Mouse (Mus musculus) CH12.LX (cell line): ENCODE measurements around the gene Usp49. TPM values are rescaled to one million over a fixed set of nuclear protein-coding genes. Genes with fewer than 3 reads are reported as not detected.
A peak's percentile ranks its signal among the peaks of the same experiment; 100 is the strongest.
"Not testable (repeated sequence)": the region's sequence is repeated elsewhere in the genome, so short reads cannot be mapped to it uniquely, and the experiment has no call there.

Source experiments
- DNase-seq: peaks from one replicate; pipeline ENCODE4 v3.0.0-alpha.2; 2013; ENCODE audit errors: extremely low read depth
- H3K27ac ChIP-seq: 2 replicates; pipeline ENCODE4 v1.5.1; 2012; ENCODE audit warnings: low read depth, mild to moderate bottlenecking, control low read depth, moderate library complexity; ENCODE audit not compliant: insufficient read depth
- H3K27me3 ChIP-seq: replicated peaks from 2 replicates; pipeline ENCODE3; 2012; ENCODE audit warnings: inconsistent platforms
- H3K36me3 ChIP-seq, 2 experiments: replicated peaks in 1 of 2; 2 replicates each; pipeline versions ENCODE3 to v1.6.1; 2012; ENCODE audit warnings: inconsistent platforms in 1 of 2, low read length in 1 of 2, mild to moderate bottlenecking in 1 of 2, mixed read lengths in 1 of 2, moderate library complexity in 1 of 2; ENCODE audit not compliant: control insufficient read depth in 1 of 2, insufficient read depth in 1 of 2
- H3K4me1 ChIP-seq, 2 experiments: 2 replicates each; pipeline ENCODE4 v1.6.1; 2012; ENCODE audit warnings: inconsistent platforms in 1 of 2, moderate library complexity in 1 of 2; ENCODE audit not compliant: insufficient read depth in 2 of 2, control insufficient read depth in 1 of 2
- H3K4me2 ChIP-seq: 2 replicates; pipeline ENCODE4 v1.6.1; 2012; ENCODE audit warnings: low read depth, mild to moderate bottlenecking, control low read depth; ENCODE audit not compliant: poor library complexity, insufficient read depth, severe bottlenecking
- H3K4me3 ChIP-seq, 3 experiments: fragments of 150-350 bp in 1 of 3; sonication (generic) in 1 of 3; replicated peaks in 1 of 3; 2 replicates each; pipeline versions ENCODE3 to v1.5.1; 2011 to 2012; ENCODE audit warnings: low read depth in 2 of 3, low read length in 2 of 3, mild to moderate bottlenecking in 2 of 3, moderate library complexity in 2 of 3, control low read depth in 1 of 3, improper control_type of control experiment in 1 of 3, inconsistent platforms in 1 of 3, mixed read lengths in 1 of 3; ENCODE audit not compliant: poor library complexity in 1 of 3
- H3K79me2 ChIP-seq: replicated peaks from 2 replicates; pipeline ENCODE4 v1.6.1; 2012; ENCODE audit warnings: mild to moderate bottlenecking, moderate library complexity; ENCODE audit not compliant: control insufficient read depth, poor library complexity, insufficient read depth, severe bottlenecking; ENCODE audit errors: extremely low read depth
- H3K9ac ChIP-seq: 2 replicates; pipeline ENCODE4 v1.6.1; 2012; ENCODE audit warnings: low read depth, mild to moderate bottlenecking, control low read depth, moderate library complexity; ENCODE audit not compliant: insufficient read depth
- H3K9me3 ChIP-seq: replicated peaks from 2 replicates; pipeline ENCODE3; 2012; ENCODE audit warnings: low read length, inconsistent platforms, mixed read lengths
- CTCF ChIP-seq, 2 experiments: IDR thresholded peaks in 1 of 2; conservative IDR thresholded peaks in 1 of 2; 2 replicates each; pipeline ENCODE4 v1.5.1; 2011 to 2012; ENCODE audit warnings: low read depth in 2 of 2, low read length in 2 of 2, improper control_type of control experiment in 1 of 2, inconsistent platforms in 1 of 2, mild to moderate bottlenecking in 1 of 2, moderate library complexity in 1 of 2
- EP300 ChIP-seq: IDR thresholded peaks from 2 replicates; pipeline ENCODE4 v1.6.1; 2011; ENCODE audit warnings: low read length, improper control_type of control experiment
- ZKSCAN1 ChIP-seq: IDR thresholded peaks from 2 replicates; pipeline ENCODE4 v1.6.1; 2012; ENCODE audit warnings: low read depth, inconsistent platforms, low read length, improper control_type of control experiment, borderline replicate concordance
- dilution Hi-C: fragments of 300-500 bp; cut with MboI; formaldehyde crosslinking; loops from 2 replicates; pipeline ENCODE4 v1.14.3; 2020; ENCODE audit warnings: low sequenced_read_pairs; ENCODE audit not compliant: extremely low pct_unique_long_range_greater_than_20kb, extremely low pct_ligation_motif_present
- in situ Hi-C: fragments of 300-500 bp; cut with MboI; formaldehyde crosslinking; loops from 3 replicates; pipeline ENCODE4 v1.14.3; 2019; ENCODE audit warnings: low sequenced_read_pairs, low pct_ligation_motif_present, low pct_unique_long_range_greater_than_20kb, mixed read lengths
- polyA plus RNA-seq: library from polyadenylated mRNA; unstranded; fragments of >175 nt; gene quantifications from 2 replicates; pipeline ENCODE4 v1.2.1, GENCODE M21; 2012; ENCODE audit warnings: low read depth; ENCODE audit not compliant: insufficient read length
- total RNA-seq, 2 experiments: library from RNA; depleted of rRNA; stranded (reverse); fragments of 300-350 nt in 1 of 2; fragments of >200 nt in 1 of 2; gene quantifications; 2 replicates each; pipeline ENCODE4 v1.2.3; 2012 to 2014

Gene Usp49
- total and polyA plus RNA-seq, 3 experiments: 2.6 to 4.3 (median 3.4) TPM

DNA sequence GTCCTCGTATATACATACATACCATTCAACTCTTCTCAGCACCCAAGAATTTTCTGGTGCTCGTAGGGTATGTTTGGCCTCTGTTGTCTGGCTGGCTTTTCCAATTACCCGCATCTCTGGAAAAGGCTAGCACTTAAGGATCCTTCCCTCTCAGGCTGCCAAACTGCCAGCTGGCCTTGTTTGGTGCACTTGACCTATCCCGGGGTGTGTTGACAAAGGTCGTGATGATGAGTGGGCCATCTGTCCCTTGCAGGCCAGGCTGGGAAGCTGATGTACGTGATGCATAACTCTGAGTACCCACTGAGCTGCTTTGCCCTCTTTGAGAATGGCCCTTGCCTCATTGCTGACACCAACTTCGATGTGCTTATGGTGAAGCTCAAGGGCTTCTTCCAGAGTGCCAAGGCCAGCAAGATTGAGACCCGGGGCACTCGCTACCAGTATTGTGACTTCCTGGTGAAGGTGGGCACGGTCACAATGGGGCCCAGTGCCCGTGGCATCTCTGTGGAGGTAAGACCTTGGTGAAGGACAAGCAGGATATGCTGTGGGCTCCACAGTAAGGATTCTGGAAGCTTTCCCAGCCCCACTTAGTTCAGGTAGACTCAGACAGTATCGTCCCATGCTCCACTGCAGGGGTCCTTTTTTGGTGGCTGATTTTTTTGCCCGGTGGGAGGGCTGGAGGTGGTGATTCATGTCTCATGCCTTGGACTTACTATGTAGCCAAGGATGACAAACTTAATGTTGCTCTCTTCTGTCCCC lies 11.8 kb upstream of the Usp49 start:
- H3K36me3 ChIP-seq: peaks cover 71 to 88% of the 10 kb centered on the region in 2 experiments
- no peak overlapping the region for H3K27ac ChIP-seq
- no peak overlapping the region for H3K9ac ChIP-seq
- TF ChIP-seq EP300 (no peak), ZKSCAN1 (no peak)
- H3K4me3 ChIP-seq: no peak overlapping the region
- H3K4me2 ChIP-seq: no peak overlapping the region
- in situ Hi-C loops: loop anchor here (25.0 kb wide), 1 partner anchor 231 kb away; the partner anchor contains the start of gene Guca1b
- dilution Hi-C loops: no loop called here
- H3K79me2 ChIP-seq: peaks cover 36% of the 10 kb centered on the region
- DNase-seq: no peak
- no peaks in the 10 kb centered on the region for H3K27me3 ChIP-seq
- no peaks in the 10 kb centered on the region for H3K9me3 ChIP-seq
- H3K4me1 ChIP-seq: no peaks in the 10 kb centered on the region

DNA sequence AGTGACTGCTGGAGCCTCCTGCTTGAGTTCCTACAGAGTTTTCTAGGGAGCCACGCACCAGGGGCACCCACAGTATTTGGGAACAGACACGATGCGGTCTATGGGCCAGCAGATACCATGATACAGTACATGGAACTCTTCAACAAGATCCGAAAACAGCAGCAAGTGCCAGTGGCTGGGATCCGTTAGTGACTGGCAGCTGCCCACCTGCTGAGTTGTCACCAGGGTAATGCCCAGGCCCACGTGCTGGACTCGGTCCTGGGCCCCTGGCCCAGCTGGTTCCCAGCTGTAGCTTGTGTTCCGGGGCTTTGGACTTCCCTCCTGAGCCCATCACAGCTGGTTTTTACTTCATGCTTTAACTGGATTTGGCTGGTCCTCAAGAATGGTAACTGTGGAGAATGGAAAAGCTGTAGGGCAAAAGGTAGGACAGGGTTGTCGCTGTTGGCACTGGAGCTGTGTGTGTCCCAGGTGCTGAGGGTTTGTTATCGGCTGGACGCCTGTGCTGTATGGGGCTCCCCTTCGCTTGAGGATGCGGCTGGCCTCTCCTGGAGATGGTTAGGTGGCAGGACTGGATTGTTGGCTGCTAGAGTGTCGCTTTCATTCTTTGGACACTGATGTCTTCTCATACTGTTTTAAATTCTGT lies 7.5 kb upstream of the Usp49 start:
- Histone ChIP-seq H3K79me2 (peaks cover 8% of the 10 kb centered on the region; the same call in 1 of the 2 replicates), H3K27me3 (no peaks in the 10 kb centered on the region), H3K36me3 (peaks cover 52 to 83% of the 10 kb centered on the region in 2 experiments), H3K9me3 (peaks cover 5% of the 10 kb centered on the region), H3K4me3 (no peak overlapping the region)
- dilution Hi-C loops: no loop called here
- TF ChIP-seq CTCF (conservative IDR thresholded peaks at IDR 0.05 in 1 of 2, IDR thresholded peaks at IDR 0.05 in 1 of 2; ENCODE audit: low read depth in 2 of 2, low read length in 2 of 2): no peak
- TF ChIP-seq, all 38 proteins: peak for 0
- Histone ChIP-seq H3K9ac (no peak overlapping the region), H3K27ac (no peak overlapping the region), H3K4me1 (peaks cover 4 to 6% of the 10 kb centered on the region in 2 experiments; a peak in 1 of 4 replicates), H3K4me2 (no peak overlapping the region)
- no peak for DNase-seq
- in situ Hi-C loops: loop anchor here (25.0 kb wide), 1 partner anchor 236 kb away; the partner anchor contains the start of gene Guca1b

DNA sequence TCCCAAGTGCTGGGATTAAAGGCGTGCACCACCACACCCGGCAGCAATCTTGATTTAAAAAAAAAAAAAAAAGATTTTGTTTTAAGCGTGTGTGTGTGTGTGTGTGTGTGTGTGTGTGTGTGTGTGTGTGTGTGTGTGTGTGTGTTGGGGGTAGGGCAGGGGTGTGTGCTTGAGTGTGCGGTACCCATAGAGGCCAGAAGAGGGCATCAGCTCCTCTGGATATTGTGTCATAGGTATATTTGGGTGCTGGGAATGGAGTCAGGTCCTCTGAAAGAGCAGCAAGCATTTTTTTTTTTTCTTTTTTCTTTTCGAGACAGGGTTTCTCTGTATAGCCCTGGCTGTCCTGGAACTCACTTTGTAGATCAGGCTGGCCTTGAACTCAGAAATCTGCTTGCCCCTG lies 5.9 kb upstream of the Usp49 start:
- peak in 1 of 2 experiments; percentile 10; a peak in 1 of 4 replicates for TF ChIP-seq CTCF (conservative IDR thresholded peaks at IDR 0.05 in 1 of 2, IDR thresholded peaks at IDR 0.05 in 1 of 2; ENCODE audit: low read depth in 2 of 2, low read length in 2 of 2)
- H3K79me2 ChIP-seq, H3K27ac ChIP-seq, H3K9ac ChIP-seq, H3K27me3 ChIP-seq, H3K4me3 ChIP-seq, H3K9me3 ChIP-seq, dilution Hi-C loops, H3K4me2 ChIP-seq, DNase-seq: not testable (repeated sequence)
- in situ Hi-C loops: loop anchor here (25.0 kb wide), 1 partner anchor 237 kb away; the partner anchor contains the start of gene Guca1b
- Histone ChIP-seq H3K36me3 (peaks cover 42 to 70% of the 10 kb centered on the region in 2 experiments), H3K4me1 (peaks cover 4 to 11% of the 10 kb centered on the region in 2 experiments; a peak in 2 of 4 replicates)
